Mouse (Mus musculus) forebrain, postnatal 0 days (tissue): ENCODE data around the gene Tmco1. TPM values are rescaled to one million over a fixed set of nuclear protein-coding genes. Genes with fewer than 3 reads are reported as not detected.
A peak's percentile ranks its signal among the peaks of the same experiment; 100 is the strongest.

Source experiments
- ATAC-seq: fragments of 200-750 bp; cut with Nextera tagmentation; 2 replicates; pipeline ENCODE4 v1.8.0; 2017; ENCODE audit warnings: mild to moderate bottlenecking, moderate library complexity
- DNase-seq: peaks from one replicate; pipeline ENCODE4 v3.0.0-alpha.2; 2015
- H3K27ac ChIP-seq: fragments of 300-500 bp; sonication (generic); 2 replicates; pipeline ENCODE4 v1.5.1; 2014; ENCODE audit warnings: low read depth, mild to moderate bottlenecking, antibody characterized with exemption, low read length, moderate library complexity, mixed read lengths
- H3K27me3 ChIP-seq: fragments of 300-500 bp; sonication (generic); 2 replicates; pipeline ENCODE4 v1.6.1; 2014; ENCODE audit warnings: mild to moderate bottlenecking, low read length, mixed read lengths; ENCODE audit not compliant: insufficient read depth
- H3K36me3 ChIP-seq: fragments of 300-500 bp; sonication (generic); 2 replicates; pipeline ENCODE4 v1.6.1; 2014; ENCODE audit warnings: mild to moderate bottlenecking, moderate library complexity; ENCODE audit not compliant: insufficient read depth
- H3K4me1 ChIP-seq: fragments of 300-500 bp; sonication (generic); 2 replicates; pipeline ENCODE4 v1.6.1; 2014; ENCODE audit warnings: antibody characterized with exemption; ENCODE audit not compliant: insufficient read depth
- H3K4me2 ChIP-seq: fragments of 300-500 bp; sonication (generic); 2 replicates; pipeline ENCODE4 v1.6.1; 2014; ENCODE audit warnings: low read depth, mild to moderate bottlenecking, moderate library complexity
- H3K4me3 ChIP-seq: fragments of 300-500 bp; sonication (generic); 2 replicates; pipeline ENCODE4 v1.5.1; 2014; ENCODE audit warnings: low read depth, low read length, mixed read lengths
- H3K9ac ChIP-seq: fragments of 300-500 bp; sonication (generic); 2 replicates; pipeline ENCODE4 v1.6.1; 2014; ENCODE audit warnings: mild to moderate bottlenecking
- H3K9me3 ChIP-seq: fragments of 300-500 bp; sonication (generic); 2 replicates; pipeline ENCODE4 v1.6.1; 2016; ENCODE audit warnings: low read length
- CTCF ChIP-seq: sonication (generic); IDR thresholded peaks from 2 replicates; pipeline ENCODE4 v1.5.1; 2016; ENCODE audit warnings: antibody characterized with exemption, control low read depth, low read depth
- WGBS: fragments of 180-500 bp; shearing (Covaris S2); extraction: QIAGEN DNeasy Blood & Tissue Kit; methylation state at CpG from one replicate; pipeline ENCODE4 v1.1.7; 2014; 5-methylcytosine and 5-hydroxymethylcytosine counted together
- polyA plus RNA-seq: library from polyadenylated mRNA; unstranded; fragments of >200 nt; fragmentation: Nextera tagmentation; extraction: Ambion mirVana; gene quantifications from 2 replicates; pipeline ENCODE4 v1.2.1, GENCODE M21; 2015
- total RNA-seq: library from RNA; depleted of rRNA; stranded (reverse); fragments of >200 nt; gene quantifications from 2 replicates; pipeline ENCODE4 v1.2.3, GENCODE M21; 2014; rRNA removed

Tmco1 gene
- total RNA-seq (55.2 and 60.4 TPM in 2 replicates), polyA plus RNA-seq (70.0 and 76.7 TPM in 2 replicates)

DNA sequence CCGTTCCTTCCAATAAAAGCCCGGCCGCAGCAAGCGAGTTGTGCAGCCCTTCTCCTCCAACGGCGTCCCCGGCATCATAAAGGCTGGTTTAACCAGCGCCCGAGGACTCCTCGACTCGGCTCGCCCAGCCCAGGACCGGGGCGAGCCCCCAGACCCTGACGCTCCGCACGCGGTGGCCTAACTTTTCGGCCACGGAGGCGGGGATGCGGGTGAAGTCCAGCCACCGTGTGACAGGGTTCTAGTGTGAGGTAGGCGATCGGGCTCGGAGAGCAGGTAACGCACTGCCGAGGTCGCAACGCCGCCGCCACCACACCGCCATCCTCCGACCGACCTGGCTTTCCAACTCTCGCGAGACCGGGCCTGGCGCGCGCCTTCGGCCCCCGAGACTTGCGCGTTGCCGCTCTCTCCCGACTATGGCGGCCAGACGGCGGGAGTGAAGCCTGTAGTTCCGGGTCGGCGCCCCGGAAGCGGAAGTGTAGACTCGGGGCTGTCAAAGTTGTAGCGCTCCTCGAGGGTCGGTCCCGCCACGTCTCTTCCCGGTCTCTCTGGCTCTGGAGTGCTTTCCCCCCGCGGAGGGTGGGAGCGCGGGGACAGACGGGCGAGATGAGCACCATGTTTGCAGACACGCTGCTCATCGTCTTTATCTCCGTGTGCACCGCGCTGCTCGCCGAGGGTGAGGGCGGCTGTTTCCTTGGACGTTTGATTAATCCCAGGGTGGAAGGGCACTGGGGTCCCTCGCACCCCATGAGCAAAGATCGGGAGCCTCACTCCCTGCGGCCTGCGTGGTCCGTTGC, at the start of gene Tmco1:
TSS of gene Tmco1 (plus strand) at position 118 of the 794 bp plus-strand sequence.
- peak; percentile 98 for DNase-seq
- H3K4me2 ChIP-seq = peak within 1 kb of the TSS; percentile 66
- H3K27me3 ChIP-seq = no peaks in the 10 kb centered on the region
- peak within 1 kb of the TSS; percentile 80 for H3K4me3 ChIP-seq
- peak; percentile 99 for ATAC-seq
- peaks cover 3% of the 10 kb centered on the region; the same call in 1 of the 2 replicates for H3K36me3 ChIP-seq
- under 1% methylated on average over 82 of the region's 82 CpGs for WGBS
- peak within 1 kb of the TSS; percentile 97 for H3K27ac ChIP-seq
- no peaks in the 10 kb centered on the region for H3K4me1 ChIP-seq
- H3K9me3 ChIP-seq = no peaks in the 10 kb centered on the region
- peak; percentile 38 for TF ChIP-seq CTCF
- H3K9ac ChIP-seq = peak within 1 kb of the TSS; percentile 94

- Histone ChIP-seq H3K4me2 (0 out of 2 replicates have a peak overlapping the region, but pooled peaks have one; percentile 2), H3K36me3 (no peaks in the 10 kb centered on the region), H3K4me1 (no peaks in the 10 kb centered on the region), H3K27ac (peak overlapping the region; percentile 70), H3K9me3 (no peaks in the 10 kb centered on the region), H3K4me3 (no peak overlapping the region), H3K9ac (no peak overlapping the region), H3K27me3 (no peaks in the 10 kb centered on the region)
- peak; percentile 16 for TF ChIP-seq CTCF
- ATAC-seq (peak; percentile 92), DNase-seq (peak; percentile 70)
- 43% methylated on average over 10 of the region's 10 CpGs for WGBS
These were observed 48.5 kb upstream of the Tmco1 start for GRCm38 (mm10) chr1:167259702-167260101.

- H3K27me3 ChIP-seq = no peaks in the 10 kb centered on the region
- ATAC-seq (no peak), DNase-seq (no peak)
- H3K4me2 ChIP-seq = no peak overlapping the region
- H3K9ac ChIP-seq = no peak overlapping the region
- no peaks in the 10 kb centered on the region for H3K4me1 ChIP-seq
- H3K9me3 ChIP-seq = no peaks in the 10 kb centered on the region
- no peak overlapping the region for H3K27ac ChIP-seq
- no peak for TF ChIP-seq CTCF
- H3K36me3 ChIP-seq = no peaks in the 10 kb centered on the region
- H3K4me3 ChIP-seq = no peak overlapping the region
- WGBS = 91% methylated on average over 11 of the region's 11 CpGs
These were observed 46.4 kb upstream of the Tmco1 start for GRCm38 (mm10) chr1:167261750-167262149.

GRCm38 (mm10) chr1:167262489-167263041, 45.6 kb upstream of the Tmco1 start:
- Histone ChIP-seq H3K36me3 (no peaks in the 10 kb centered on the region), H3K4me2 (no peak overlapping the region), H3K4me1 (no peaks in the 10 kb centered on the region), H3K9ac (no peak overlapping the region), H3K27ac (no peak overlapping the region), H3K4me3 (no peak overlapping the region), H3K9me3 (no peaks in the 10 kb centered on the region), H3K27me3 (no peaks in the 10 kb centered on the region)
- WGBS = 69% methylated on average over 10 of the region's 10 CpGs
- ATAC-seq (no peak), DNase-seq (no peak)
- no peak for TF ChIP-seq CTCF

DNA sequence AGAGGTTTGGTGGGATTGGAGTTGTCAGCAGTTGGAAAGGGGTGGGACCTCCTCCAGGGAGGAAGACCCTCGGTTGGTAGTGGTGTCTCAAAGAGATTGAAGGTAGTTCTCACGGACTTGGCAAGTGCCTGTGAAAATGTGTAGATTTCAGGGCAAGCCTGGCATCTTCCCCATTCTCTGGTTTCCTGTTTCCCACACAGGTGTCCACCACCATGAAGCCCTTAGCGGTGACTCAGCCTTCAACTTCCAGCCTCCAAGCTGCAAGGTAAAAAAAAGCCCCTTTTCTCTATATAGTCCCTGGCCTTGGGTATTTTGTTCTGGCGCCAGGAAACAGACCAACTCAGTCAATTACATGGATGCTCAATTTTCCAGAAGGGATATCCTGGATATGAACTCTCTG, 42.8 kb upstream of the Tmco1 start:
- Histone ChIP-seq H3K9me3 (no peaks in the 10 kb centered on the region), H3K4me3 (no peak overlapping the region), H3K27me3 (no peaks in the 10 kb centered on the region), H3K9ac (no peak overlapping the region), H3K27ac (no peak overlapping the region), H3K4me1 (peaks cover 15% of the 10 kb centered on the region), H3K4me2 (no peak overlapping the region), H3K36me3 (no peaks in the 10 kb centered on the region)
- WGBS = 87% methylated on average over 4 of the region's 4 CpGs
- TF ChIP-seq CTCF = no peak
- DNase-seq = no peak
- ATAC-seq = no peak

DNA sequence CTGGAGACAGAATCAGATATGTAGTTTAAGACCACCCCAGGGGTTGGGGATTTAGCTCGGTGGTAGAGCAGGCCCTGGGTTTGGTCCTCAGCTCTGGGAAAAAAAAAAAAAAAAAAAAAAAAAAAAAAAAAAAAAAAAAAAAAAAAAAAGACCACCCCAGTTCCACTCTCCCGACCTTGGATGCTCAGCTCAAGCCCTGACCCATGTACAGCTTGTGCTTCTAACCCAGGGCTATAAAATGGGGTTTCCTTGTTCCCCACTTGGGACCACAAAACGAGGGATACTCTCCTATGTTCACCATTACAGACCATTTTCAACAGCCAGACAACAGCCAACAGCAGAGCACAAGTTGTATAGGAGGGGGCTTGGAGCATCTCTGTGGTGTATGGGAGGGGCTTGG, 41.5 kb upstream of the Tmco1 start:
- no peak for ATAC-seq
- H3K9me3 ChIP-seq = no peaks in the 10 kb centered on the region
- H3K9ac ChIP-seq = no peak overlapping the region
- 78% methylated on average over 3 of the region's 3 CpGs for WGBS
- H3K4me1 ChIP-seq = peaks cover 24% of the 10 kb centered on the region
- no peak for DNase-seq
- H3K4me3 ChIP-seq = no peak overlapping the region
- H3K36me3 ChIP-seq = no peaks in the 10 kb centered on the region
- H3K27ac ChIP-seq = no peak overlapping the region
- no peak for TF ChIP-seq CTCF
- H3K4me2 ChIP-seq = no peak overlapping the region
- no peaks in the 10 kb centered on the region for H3K27me3 ChIP-seq
